Mouse (Mus musculus): Measurements from ENCODE around the gene Camk1d.
"Not testable (repeated sequence)": the region's sequence is repeated elsewhere in the genome, so short reads cannot be mapped to it uniquely, and the experiment has no call there.

The Camk1d gene

DNA sequence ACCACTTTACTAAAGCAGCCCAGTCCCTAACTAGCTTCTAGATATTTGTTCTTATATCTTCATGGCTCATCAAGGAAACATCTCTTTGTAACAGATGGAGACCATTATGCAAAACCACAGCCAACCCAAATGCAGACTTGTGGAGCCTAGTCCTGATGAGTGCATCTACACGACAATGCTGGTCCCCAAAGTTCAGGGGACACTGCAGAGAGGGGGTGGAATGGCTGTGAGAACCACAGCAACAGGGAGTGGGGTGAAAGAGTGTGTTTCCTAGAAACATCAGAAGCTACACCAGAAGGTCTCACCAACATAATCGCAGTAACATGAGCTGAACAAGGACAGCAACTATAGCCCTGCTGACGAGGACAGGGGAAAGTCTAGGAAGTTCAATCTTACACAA, 152.9 kb downstream of the Camk1d start:
- no peak for DNase-seq

DNA sequence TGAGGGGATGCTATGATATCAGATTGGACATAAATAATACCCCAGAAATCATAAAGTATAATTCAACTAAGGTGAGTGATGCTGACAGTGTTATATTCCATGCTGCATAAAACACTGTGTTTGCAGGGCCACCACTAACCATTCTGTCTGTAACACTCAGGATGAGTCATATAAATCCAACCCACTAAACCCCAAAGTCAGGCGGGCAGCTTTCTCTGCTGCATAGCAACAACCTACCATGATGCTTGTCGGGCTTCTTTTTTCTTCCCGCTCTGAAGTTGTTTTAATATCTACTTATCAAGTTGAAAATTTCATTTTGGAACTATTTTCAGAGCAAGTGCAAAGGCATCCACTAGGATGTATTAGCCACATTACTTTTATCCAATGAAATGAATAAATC, 161.1 kb downstream of the Camk1d start:
- no peak for DNase-seq

DNA sequence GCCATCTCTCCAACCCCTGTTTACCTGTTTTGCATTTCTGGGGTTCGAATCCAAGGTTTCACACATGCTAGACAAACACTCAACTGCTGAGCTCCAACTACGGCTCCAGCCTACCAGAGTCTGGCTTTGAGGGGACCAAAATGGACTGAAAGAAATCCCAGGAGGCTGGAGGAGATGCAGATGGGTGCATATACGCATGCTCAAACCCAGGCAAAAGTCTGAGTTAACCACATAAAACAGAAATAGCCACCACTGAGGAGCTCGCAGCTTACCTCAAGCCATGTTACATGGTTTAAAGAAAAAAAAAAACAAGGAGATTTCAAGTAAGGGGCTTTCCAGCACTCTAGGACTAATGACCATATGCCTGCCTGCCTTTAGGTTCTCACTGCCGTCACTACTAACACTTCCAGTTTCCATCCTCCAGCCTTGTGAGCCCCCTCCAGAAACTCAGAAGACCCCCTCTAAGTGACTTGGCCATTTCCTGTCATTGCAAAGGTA, 162.5 kb downstream of the Camk1d start:
- no peak for DNase-seq

DNA sequence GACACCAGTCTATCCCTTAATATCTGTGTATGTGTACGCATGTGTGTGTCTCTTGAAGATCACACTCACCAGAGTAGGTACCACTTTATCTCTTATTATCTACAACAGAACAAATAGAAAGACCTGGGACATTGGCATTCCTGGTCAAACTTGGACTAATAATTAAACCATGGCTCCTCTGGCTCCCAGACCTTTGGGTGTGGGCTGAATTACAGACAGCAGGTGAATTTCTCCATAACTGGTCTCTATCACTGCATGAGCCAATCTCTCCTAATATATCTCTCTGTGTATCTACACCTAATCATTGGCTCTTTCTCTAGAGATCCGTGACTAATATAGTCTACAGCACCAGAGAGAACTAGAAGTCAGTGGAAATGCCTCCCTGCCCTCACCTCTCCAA, 165.0 kb downstream of the Camk1d start:
- DNase-seq, result no peak

DNA sequence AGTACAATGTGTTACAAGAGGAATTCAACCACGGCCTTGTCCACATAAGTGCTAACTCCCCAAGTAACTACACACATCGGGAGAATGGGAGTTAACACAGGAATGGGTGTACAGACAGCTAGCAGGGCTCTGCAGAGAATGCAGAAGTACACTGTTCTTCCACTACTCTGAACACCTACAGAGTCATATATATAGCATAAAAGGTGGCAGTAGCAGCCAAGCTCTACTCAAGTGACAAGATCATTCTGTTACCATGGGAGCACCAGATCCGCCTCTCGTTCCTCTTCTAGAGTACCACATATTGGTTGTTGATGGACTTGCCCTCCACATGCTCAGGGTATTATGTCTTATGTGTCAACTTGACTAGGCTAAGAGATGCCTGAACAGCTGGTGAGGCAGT, 165.4 kb downstream of the Camk1d start:
- no peak for DNase-seq

DNA sequence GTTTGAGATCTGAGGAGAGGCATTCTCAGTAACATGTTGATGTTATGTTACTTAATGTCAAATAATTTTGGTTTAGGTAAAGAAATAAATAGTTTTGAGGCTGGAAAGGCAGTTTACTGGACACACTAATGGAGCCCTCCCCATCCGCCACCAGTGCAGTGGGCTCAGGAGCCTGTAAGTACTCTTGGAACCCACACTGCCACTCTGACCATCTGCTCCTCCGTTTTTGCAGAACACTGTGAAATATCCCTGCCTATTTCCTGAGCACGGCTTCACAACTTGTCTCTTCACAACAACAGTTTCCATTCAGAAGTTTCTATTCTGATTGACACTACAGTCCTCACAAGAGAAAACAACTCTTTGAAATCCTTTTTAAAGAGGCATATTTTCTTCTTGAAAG, 173.4 kb downstream of the Camk1d start:
- DNase-seq, result no peak

DNA sequence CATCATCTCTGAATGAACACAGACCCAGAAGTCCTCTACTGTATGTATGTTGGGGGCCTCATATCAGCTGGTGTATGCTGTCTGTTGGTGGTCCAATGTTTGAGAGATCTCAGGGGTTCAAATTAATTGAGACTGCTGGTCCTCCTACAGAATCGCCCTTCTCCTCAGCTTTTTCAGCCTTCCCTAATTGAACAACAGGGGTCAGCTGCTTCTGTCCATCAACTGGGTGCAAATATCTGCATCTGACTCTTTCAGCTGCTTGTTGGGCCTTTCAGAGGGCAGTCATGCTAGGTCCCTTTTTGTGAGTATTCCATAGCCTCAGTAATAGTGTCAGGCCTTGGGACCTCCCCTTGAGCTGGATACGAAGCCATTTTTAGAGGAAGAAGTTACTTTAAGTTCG, 174.4 kb downstream of the Camk1d start:
- DNase-seq, result not testable (repeated sequence)

DNA sequence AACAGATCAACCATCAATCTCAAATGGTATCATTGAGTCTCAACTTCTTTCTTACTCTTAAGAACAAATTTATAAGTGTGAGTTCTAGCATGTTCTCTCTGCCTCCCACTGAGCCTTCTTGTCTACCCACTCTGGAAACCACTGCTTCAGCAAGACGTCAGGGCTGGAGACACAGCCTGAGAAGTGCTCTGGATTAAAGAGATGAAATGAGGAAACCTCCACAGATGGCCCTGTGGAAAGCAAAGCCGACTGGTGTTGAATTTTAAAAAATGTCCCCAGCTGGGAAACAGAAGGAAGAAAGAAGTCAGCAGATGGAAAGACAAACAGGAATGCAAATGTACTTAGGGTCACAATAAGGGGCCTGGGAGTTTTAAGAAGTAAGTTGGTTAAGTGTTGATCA, 180.4 kb downstream of the Camk1d start:
- DNase-seq, result no peak

DNA sequence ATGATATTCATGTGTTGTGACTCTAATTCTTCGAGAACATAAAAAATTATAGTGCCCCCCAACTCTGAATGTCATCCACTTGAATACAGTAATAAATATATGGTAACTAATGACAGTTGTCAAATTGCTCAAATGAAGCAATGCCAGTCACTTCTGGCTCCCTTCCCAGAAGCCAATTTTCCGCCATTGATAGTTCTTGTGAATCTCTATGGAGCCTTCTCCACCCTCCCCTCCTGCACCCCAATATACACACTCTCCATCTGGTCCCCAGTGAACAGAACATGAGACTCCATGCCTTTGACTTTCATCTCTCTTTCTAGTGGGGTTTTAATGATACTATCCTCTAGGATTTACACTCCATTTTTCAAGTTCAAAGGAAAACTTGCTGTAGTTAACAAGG, 184.3 kb downstream of the Camk1d start:
- no peak for DNase-seq

DNA sequence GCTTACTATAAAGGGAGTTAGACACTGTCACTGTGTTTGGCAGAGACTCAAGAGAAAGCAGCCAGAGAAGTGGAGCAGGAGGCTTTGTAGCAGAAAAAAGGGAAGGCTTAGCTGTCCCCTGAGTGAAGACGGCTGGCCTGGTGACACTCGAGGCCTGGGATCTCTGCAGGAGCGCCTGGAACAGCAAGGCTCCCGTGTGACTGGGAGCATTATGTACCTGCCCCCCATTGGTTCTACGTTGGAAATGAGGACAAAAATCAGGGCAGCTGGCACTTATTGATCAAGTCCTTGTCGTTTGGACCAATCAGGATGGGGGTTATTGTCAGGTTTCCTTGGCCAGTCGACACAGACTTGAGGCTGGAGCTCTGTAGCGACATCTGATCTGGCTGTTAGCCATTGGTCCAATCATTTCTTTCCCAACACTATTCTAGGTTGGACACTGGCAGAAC, 195.1 kb downstream of the Camk1d start:
- peak; percentile 34 for DNase-seq

DNA sequence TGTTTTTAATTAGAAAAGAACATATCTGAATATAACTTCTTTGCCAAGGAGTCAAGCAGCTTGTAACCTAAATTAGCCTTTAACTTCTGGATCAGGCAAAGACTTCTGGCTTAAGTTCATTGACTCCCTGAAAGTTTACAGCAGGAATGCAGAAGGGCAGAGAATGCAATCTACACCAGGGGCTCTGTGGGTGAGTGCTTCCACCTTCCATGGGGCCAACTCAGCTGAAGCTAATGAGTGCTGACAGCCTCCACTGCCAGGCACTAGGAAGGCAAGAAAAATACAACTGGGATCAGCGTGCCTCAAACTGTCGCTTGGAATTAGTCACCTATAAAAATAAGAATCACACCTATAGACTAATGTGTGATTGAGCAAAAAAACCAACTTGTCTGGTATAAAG, 199.2 kb downstream of the Camk1d start:
- no peak for DNase-seq

DNA sequence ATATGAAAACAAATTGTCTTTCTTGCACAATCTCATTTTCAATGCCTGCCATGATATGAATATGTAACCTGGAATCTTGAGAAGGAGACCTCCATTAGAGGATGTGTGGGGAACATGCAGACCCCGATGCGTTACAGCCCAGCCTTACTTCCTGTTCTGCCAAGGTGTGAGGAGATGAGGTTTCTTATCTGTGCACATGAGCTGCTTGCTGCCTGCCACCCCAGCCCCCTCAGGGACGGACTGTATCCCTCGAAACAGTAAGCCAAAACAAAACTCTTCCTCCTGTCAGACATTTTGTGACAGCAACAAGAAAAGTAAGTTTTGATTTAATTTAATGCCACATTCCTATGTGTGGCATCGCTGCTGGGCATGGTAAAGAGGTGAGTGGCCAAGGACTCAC, 200.2 kb downstream of the Camk1d start:
- no peak for DNase-seq

DNA sequence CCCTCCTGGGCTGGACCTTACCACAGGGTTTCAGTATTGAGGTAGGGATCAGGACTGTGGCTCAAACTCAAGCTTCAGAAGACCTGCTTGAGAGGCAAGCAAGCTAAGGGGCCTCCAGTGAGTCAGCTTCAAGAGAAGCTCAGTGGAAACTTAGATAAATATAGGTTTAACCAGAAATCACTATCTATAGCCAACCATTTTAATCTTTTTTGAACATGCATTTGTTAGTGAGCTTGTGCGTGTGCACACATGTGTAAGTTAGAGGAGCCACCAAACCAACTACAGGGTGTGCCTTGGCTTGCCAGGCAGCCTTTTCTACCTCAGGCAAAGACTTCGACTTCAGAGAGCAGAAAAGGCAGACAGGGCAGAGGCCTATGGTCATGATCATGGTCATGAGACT, 200.7 kb downstream of the Camk1d start:
- DNase-seq, result no peak

DNA sequence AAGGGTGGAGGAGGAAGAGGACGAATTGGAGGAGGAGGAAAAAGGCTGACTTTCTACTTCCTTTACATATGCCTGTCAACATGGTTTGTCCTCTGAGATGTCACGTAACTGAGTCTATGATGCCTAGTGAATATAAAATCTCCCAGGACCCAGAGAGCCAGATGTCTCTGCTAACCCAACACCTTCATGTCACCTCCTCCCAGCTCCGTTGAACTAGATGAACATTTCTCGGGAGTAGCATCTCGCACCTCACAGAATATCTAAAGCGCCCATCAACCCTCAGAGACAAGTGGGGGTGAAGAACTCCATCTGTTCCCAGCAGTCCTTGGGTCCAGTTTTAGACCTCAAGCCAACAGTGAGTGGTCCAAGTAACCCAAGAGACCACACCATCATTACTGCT, 204.3 kb downstream of the Camk1d start:
- no peak for DNase-seq

DNA sequence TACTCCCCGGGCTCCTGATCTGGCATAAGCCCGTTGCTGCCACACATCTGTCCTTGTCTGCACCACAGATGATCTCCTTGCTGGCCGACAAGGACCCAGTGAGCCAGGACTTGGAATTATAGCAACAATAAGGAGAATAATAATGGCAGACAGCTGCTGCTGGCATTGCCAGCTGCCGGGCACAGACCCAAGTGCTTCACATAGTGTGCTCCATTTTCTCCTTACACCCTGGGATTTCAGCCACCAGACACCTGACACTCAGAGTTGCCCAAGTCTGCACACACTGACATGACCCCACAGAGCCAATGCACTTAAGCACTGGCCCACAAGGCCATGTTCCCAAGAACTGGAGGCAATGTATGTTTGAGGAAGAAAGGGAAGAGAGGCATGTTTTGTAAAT, 214.7 kb downstream of the Camk1d start:
- no peak for DNase-seq

DNA sequence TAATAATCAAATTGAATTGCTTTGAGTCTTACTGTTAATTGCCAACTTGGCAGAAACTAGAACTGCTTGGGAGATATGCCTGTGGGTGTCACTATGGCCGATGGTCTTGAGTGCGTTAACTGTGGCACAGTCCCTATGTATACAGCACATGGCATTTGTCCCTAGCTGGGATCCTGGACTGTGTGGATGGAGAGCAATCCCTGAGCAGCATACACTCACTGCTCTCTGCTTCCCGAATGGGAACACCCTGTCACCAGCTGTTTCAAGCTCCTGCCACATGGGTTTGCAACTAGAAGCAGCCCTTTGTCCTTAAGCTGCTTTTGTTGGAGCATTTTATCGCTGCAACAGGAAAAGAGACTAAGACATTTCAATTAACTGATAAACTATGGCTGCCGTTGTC, 224.4 kb downstream of the Camk1d start:
- no peak for DNase-seq

DNA sequence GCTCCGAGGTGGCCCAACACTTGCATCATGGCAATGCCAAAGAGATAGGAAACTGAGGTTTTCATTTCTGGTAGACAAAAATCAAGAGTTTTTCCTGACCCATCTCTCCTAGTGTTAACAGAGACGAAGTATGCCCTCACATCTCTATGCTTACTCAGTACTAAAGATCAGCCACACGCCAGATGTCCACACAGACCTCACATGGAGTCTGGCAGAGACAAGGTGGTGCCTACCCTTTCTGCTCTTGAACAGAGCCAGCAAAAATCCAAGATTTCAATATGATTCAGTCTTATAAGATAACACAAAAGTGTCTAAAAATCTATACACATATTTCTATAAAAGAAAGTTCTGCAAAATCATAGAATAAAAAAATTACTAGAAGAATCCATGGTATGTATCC, 227.0 kb downstream of the Camk1d start:
- peak; percentile 8 for DNase-seq

DNA sequence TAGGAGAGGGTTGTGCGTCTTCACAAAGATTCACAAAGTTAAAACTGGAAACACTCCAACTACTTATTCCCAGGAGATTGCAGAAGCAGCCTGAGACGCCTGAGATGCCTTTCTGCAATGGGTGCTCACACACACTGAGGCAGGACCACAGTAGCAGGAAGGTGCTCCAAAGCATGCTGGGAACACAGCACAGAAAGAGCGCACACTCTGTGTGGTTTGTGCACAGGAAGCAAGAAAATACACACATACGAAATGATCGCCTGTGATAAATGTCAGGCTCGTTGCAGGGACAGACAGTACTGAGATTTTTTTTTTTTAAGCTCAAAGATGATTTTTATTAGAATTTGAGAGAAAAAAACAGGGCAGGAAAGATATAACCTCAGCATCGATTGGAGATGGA, 227.7 kb downstream of the Camk1d start:
- DNase-seq, result no peak

DNA sequence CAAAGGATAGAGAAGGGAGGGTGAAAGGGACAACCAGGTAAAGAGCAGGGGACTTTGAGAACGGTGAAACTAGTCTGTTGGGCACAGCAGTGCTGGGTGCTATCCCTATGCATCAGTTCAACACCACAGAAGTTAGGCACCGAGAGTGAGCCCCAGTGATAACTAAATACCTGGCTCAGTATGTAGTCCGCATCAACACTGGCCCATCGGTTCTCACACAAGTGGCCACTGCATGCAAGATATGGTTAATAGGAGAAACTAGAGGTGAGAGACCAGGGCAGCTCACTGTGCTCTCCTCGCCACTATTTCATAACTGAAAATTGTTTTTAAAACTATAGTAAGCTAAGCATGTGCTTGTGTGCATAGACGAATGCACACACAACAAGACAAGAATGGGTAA, 228.5 kb downstream of the Camk1d start:
- DNase-seq, result no peak

DNA sequence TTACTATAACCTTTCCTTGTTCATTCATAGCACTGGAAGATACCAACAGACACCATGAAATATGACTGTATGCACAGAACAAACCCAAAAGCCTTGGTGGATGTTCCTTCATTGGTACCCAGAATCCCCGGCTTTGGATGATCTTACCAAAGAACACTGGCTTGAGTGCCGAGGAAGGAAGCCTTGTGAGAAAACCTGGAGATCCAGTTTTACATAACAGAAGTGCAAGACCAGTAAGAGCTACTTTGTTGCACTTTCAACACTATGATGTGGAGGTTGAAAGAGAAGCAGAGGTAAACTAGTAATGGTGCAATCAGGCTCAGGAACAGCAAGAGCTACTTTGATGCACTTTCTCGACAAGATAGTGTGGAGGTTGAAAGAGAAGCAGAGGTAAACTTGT, 234.4 kb downstream of the Camk1d start:
- no peak for DNase-seq

DNA sequence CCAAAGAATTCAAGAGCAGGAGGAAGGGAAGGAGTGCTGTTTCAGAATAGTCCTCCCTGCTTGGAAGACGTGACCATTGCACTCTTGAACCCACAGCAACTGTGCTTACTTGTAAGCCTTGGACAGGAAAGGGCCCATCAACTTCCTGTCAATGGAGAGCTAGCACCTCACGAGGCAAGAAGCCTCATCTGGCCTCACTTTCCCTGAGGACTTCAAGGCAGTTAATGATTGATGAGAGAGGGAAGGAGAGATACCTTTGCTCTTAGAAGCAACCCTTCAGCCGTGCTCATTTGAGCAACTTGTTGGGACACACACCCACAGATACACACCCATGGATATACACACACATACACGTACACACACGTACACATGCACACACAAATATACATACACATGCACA, 235.6 kb downstream of the Camk1d start:
- DNase-seq, result no peak

DNA sequence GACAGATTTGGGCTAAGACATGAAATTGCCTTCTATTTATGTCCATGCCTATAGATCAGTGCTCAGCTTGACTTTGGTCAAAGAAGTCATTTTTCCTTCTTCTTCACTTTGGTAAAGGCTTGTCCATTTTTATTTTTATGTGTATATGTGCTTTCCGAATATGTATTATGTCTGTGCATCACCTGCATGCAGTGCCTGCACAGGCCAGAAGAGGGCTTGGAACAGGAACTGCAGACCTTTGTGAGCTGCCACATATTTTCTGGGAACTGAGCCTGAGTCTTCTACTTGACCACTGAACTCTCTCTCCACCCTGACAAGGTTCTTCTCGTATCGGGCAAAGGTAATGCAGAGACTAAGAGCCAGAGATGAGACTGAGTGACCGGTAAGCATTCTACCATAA, 236.1 kb downstream of the Camk1d start:
- DNase-seq, result no peak

DNA sequence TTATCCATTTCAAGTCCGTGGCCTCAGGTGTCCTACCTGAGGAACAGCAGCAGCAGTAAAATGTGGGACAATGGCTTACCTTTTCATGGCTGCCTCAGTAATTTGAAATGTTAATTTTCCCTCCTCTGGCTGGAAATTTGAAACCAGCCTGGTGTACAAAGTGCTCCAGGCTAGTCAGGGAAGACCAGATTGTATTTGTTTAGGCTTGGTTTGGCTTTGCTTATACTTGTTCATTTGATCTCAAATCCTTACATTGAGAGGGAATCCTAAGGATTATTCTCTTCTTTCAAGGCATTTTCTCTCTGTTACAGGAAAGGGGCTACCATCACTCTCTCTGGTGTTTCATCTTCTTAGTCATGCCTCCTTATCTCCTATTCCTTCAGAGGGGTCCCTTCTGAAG, 236.8 kb downstream of the Camk1d start:
- no peak for DNase-seq

DNA sequence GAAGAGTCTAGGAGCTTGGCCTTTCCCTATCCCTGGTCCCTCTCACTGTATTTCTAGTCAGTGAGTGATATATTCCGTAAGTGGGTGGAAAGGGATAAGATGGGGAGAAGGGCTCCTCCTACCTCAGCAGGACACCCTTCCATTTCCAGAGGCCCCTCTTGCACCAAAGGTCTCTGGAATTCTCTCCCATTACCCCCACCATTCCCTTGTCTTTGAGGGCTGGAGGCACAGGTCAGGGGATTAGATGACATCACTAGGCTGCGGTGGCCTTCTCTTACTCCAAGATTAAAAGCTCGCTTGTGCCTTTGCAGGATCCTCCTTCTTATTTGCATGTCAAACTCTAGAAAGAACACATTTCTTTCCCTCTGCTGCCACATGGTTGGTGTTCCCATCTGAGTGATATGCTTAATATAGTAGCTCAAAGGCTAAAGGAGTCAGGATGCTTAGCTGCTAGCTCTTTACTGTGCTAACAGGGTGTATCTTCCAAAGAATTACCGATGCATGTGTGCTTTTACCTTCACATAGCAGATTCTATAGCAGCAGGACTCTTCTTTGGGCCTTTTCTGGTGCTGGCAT, 244.9 kb downstream of the Camk1d start:
- DNase-seq, result no peak

DNA sequence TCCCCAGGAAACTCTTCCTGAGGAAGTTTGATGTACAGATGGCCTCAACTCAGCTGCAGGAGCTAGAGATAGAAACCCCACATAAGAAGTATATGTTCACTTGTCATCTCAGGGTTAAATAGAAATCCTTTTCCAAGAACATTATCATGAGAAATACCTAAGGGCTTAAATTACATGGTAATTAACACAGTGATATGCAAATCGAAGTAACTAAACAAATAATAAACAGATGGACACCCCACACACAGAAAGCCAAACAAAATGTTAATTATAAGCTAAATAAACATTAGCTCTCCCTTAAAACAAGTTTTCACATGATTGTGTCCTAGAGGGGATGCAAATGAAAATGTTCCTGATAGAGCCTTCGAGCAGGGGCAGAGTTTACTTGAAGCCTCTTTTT, 246.8 kb downstream of the Camk1d start:
- DNase-seq, result no peak
